Mouse (Mus musculus) stomach, postnatal 0 days (tissue): ENCODE measurements around the gene Lyar. TPM values are rescaled to one million over a fixed set of nuclear protein-coding genes. Genes with fewer than 3 reads are reported as not detected.

Source experiments
- ATAC-seq: fragments of 200-750 bp; cut with Nextera tagmentation; 2 replicates; pipeline ENCODE4 v1.8.0; 2017; ENCODE audit not compliant: low FRiP score, low TSS enrichment
- DNase-seq: peaks from one replicate; pipeline ENCODE4 v3.0.0-alpha.2; 2016; ENCODE audit warnings: low spot score
- H3K27ac ChIP-seq: fragments of 300-500 bp; sonication (generic); replicated peaks from 2 replicates; pipeline ENCODE4 v1.5.1; 2014; ENCODE audit warnings: mild to moderate bottlenecking, control low read depth
- H3K27me3 ChIP-seq: fragments of 300-500 bp; sonication (generic); 2 replicates; pipeline ENCODE4 v1.6.1; 2014; ENCODE audit warnings: low read length; ENCODE audit not compliant: control insufficient read depth, insufficient read depth
- H3K36me3 ChIP-seq: fragments of 300-500 bp; sonication (generic); 2 replicates; pipeline ENCODE4 v1.6.1; 2014; ENCODE audit warnings: low read length, mixed read lengths; ENCODE audit not compliant: control insufficient read depth, insufficient read depth
- H3K4me1 ChIP-seq: fragments of 300-500 bp; sonication (generic); replicated peaks from 2 replicates; pipeline ENCODE4 v1.6.1; 2014; ENCODE audit warnings: antibody characterized with exemption; ENCODE audit not compliant: control insufficient read depth, insufficient read depth
- H3K4me2 ChIP-seq: fragments of 300-500 bp; sonication (generic); replicated peaks from 2 replicates; pipeline ENCODE4 v1.6.1; 2014; ENCODE audit warnings: low read depth, mild to moderate bottlenecking, control low read depth, moderate library complexity
- H3K4me3 ChIP-seq: fragments of 300-500 bp; sonication (generic); 2 replicates; pipeline ENCODE4 v1.5.1; 2014; ENCODE audit warnings: low read depth, low read length, control low read depth
- H3K9ac ChIP-seq: fragments of 300-500 bp; sonication (generic); 2 replicates; pipeline ENCODE4 v1.6.1; 2014; ENCODE audit warnings: mild to moderate bottlenecking, low read length, control low read depth, mixed read lengths
- H3K9me3 ChIP-seq: fragments of 300-500 bp; sonication (generic); 2 replicates; pipeline ENCODE4 v1.6.1; 2016; ENCODE audit warnings: low read length; ENCODE audit not compliant: control insufficient read depth
- CTCF ChIP-seq: IDR thresholded peaks from 2 replicates; pipeline ENCODE4 v1.5.1; 2016; ENCODE audit warnings: antibody characterized with exemption, low read depth, mild to moderate bottlenecking, moderate library complexity
- EP300 ChIP-seq: optimal IDR thresholded peaks from 2 replicates; pipeline ENCODE3; 2016; ENCODE audit warnings: antibody characterized with exemption
- WGBS: fragments of 180-500 bp; shearing (Covaris S2); extraction: QIAGEN DNeasy Blood & Tissue Kit; methylation state at CpG from one replicate; pipeline ENCODE4 v1.1.7; 2014; 5-methylcytosine and 5-hydroxymethylcytosine counted together
- polyA plus RNA-seq: library from polyadenylated mRNA; unstranded; fragments of >200 nt; fragmentation: Nextera tagmentation; extraction: Ambion mirVana; gene quantifications from 2 replicates; pipeline ENCODE4 v1.2.1, GENCODE M21; 2015

The Lyar gene
- polyA plus RNA-seq, 1 experiment from 2014 or later = 50.1 TPM

DNA sequence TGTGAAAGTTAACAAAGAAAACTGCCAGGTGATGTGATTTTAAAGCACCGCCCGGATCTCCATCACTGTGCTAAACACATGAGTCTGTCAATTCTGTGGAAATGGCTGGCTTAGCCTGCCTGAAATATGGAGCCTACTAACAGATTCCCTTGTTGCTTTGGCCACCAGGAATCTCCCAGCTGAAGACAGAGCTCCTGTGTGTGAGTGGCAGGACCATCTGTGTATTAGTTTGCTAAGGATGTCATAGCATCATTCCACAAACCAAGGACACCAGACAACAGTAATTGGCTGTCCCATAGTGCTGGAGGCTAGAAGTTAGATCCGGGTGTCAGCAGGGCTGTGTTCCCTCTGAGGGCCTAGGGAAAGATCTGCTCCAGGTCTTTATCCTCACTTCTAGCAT, 29.4 kb upstream of the Lyar start:
- Histone ChIP-seq H3K4me2 (no peak overlapping the region), H3K4me3 (no peak overlapping the region), H3K27me3 (no peaks in the 10 kb centered on the region), H3K36me3 (no peaks in the 10 kb centered on the region), H3K9me3 (no peaks in the 10 kb centered on the region), H3K9ac (no peak overlapping the region), H3K4me1 (no peaks in the 10 kb centered on the region), H3K27ac (no peak overlapping the region)
- ATAC-seq (no peak), DNase-seq (no peak)
- TF ChIP-seq CTCF (no peak), EP300 (no peak)
- WGBS = 88% methylated on average over 3 of the region's 3 CpGs

DNA sequence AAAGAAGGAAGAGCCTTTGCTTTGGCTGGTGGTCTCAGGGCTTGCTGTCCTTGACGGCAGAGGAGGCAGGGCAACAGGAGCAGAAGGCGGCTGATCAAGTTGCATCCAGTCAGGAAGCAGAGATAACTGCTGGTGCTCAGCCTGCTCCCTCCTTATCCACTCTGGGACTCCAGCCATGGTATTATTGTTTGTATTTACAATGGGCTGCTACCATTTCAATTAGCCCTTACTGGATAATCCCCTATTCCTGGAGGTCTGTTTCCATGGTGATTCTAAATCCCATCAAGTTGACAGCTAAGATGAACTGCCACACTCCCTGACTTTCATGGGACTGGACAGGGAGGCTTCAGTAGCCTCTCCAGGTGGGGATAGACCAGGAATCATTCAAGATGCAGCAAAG, 25.3 kb upstream of the Lyar start:
- DNase-seq = no peak
- H3K9me3 ChIP-seq = no peaks in the 10 kb centered on the region
- no peaks in the 10 kb centered on the region for H3K27me3 ChIP-seq
- H3K4me2 ChIP-seq = no peak overlapping the region
- H3K9ac ChIP-seq = no peak overlapping the region
- 28% methylated on average over 2 of the region's 2 CpGs for WGBS
- H3K4me1 ChIP-seq = no peaks in the 10 kb centered on the region
- no peak overlapping the region for H3K27ac ChIP-seq
- no peak overlapping the region for H3K4me3 ChIP-seq
- no peak for TF ChIP-seq EP300
- no peak for TF ChIP-seq CTCF
- H3K36me3 ChIP-seq = no peaks in the 10 kb centered on the region
- no peak for ATAC-seq

DNA sequence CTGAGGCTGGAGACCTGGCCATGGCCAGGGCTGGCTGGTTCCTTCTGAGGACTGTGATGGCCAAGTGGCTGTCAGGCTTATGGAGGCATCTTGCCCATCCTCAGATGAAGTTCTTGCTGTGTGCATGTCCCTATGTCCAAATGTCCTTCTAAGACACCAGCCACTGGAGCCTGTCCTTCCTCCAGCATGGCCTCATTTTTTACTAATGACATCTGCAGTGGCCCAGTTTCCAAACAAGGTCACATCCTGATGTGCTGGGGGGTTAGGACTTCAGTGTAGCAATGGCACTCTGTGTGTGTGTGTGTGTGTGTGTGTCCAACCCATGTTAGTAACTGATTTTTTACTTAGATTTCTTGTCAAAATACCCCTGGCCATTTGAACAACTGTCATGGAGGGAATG, 24.3 kb upstream of the Lyar start:
- H3K4me2 ChIP-seq = no peak overlapping the region
- H3K4me1 ChIP-seq = no peaks in the 10 kb centered on the region
- H3K4me3 ChIP-seq = no peak overlapping the region
- TF ChIP-seq CTCF (no peak), EP300 (no peak)
- no peak overlapping the region for H3K9ac ChIP-seq
- H3K36me3 ChIP-seq = peaks cover 4% of the 10 kb centered on the region
- DNase-seq = no peak
- H3K9me3 ChIP-seq = no peaks in the 10 kb centered on the region
- no peak for ATAC-seq
- H3K27me3 ChIP-seq = no peaks in the 10 kb centered on the region
- no peak overlapping the region for H3K27ac ChIP-seq

DNA sequence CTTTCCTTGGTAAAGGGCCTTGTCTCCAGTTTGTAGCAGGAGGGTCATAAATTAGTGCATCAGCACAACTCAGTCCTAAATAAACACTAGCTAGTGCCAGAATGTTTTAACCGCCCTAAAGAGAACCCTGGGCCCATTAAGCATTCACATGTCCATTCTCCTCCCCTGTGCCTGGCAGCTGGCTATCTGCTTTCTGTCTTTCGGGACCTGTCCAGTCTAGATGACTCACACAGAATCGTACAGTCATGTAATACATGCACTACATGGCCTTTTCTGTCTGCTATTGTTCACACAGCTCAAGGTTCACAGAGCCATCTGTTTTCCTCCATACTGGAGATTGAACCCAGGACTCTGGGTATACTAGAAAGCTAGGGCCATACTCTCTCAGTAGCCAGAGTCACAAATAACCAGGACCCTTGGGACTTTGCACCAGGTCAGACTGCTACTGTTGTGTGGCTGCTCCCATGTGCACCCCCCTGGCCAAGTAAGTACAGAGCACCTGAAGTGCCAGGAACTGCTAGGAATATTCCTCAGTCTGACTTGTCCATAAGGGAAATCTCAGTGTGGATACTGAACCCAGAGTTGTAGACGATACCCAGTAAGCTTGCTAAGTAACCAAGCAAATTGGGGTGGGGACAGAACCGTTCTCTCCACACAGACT, 23.3 kb upstream of the Lyar start:
- DNase-seq (no peak), ATAC-seq (peak; percentile 25; the same call in 1 of the 2 replicates)
- no peaks in the 10 kb centered on the region for H3K4me1 ChIP-seq
- 67% methylated on average over 5 of the region's 5 CpGs for WGBS
- H3K27me3 ChIP-seq = no peaks in the 10 kb centered on the region
- no peak overlapping the region for H3K9ac ChIP-seq
- H3K4me2 ChIP-seq = no peak overlapping the region
- H3K27ac ChIP-seq = no peak overlapping the region
- no peak overlapping the region for H3K4me3 ChIP-seq
- TF ChIP-seq CTCF (no peak), EP300 (no peak)
- H3K9me3 ChIP-seq = no peaks in the 10 kb centered on the region
- peaks cover 4% of the 10 kb centered on the region for H3K36me3 ChIP-seq

DNA sequence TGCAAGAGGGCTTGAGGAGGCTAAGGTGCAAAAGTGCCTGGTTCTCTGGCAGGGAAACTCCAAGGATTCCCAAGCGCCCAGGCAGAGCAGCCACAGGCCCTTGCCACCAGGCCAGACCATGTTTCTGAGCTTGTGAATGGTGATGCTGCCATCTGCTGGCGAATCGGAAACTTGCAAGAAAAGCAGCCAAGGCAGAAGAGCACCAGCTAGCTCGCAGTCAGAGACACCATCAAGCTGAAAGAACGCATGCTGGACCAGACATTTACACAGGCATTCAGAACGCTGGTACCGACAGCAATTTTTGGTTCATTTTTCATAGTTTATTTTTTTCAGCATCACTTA, 22.8 kb upstream of the Lyar start:
- no peak overlapping the region for H3K27ac ChIP-seq
- H3K36me3 ChIP-seq = peaks cover 9% of the 10 kb centered on the region
- no peak overlapping the region for H3K9ac ChIP-seq
- H3K9me3 ChIP-seq = no peaks in the 10 kb centered on the region
- H3K27me3 ChIP-seq = no peaks in the 10 kb centered on the region
- TF ChIP-seq EP300 = no peak
- TF ChIP-seq CTCF = peak; percentile 96
- peak; percentile 88 for DNase-seq
- ATAC-seq = peak; percentile 38; the same call in 1 of the 2 replicates
- 16% methylated on average over 7 of the region's 7 CpGs for WGBS
- H3K4me1 ChIP-seq = no peaks in the 10 kb centered on the region
- H3K4me2 ChIP-seq = no peak overlapping the region
- H3K4me3 ChIP-seq = no peak overlapping the region

DNA sequence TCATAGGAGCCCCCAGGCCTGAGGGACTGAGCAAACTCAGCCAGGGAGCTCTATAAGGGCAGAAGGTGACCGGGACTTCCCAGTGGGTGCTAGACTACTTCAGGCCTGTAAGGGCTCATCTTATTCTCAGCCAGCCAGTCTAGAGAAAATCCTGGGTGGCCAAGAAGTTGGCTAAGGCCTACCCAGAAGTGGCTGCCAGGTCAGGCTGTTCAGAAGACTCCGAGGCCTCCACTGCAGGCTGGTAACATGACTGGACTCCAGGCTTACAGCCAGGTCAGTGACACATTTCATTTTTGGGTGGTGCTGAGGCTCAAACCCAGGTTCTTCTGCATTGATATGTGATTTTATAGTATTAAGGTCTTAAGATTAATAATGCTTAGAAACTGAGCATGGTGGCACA, 20.6 kb upstream of the Lyar start:
- no peaks in the 10 kb centered on the region for H3K4me1 ChIP-seq
- H3K27ac ChIP-seq = no peak overlapping the region
- H3K4me3 ChIP-seq = no peak overlapping the region
- ATAC-seq = no peak
- H3K4me2 ChIP-seq = no peak overlapping the region
- TF ChIP-seq EP300 (no peak), CTCF (no peak)
- no peaks in the 10 kb centered on the region for H3K9me3 ChIP-seq
- 90% methylated on average over 2 of the region's 2 CpGs for WGBS
- H3K9ac ChIP-seq = no peak overlapping the region
- H3K27me3 ChIP-seq = no peaks in the 10 kb centered on the region
- H3K36me3 ChIP-seq = peaks cover 16% of the 10 kb centered on the region
- DNase-seq = no peak
